Mouse (Mus musculus): ENCODE results near the gene Arhgap24. TPM values are rescaled to one million over a fixed set of nuclear protein-coding genes. Genes with fewer than 3 reads are reported as not detected.
"Not testable (repeated sequence)": the region's sequence is repeated elsewhere in the genome, so short reads cannot be mapped to it uniquely, and the experiment has no call there.

Arhgap24 gene
- polyA plus RNA-seq, 1 experiment from 2014 or later = 13.3 TPM

DNA sequence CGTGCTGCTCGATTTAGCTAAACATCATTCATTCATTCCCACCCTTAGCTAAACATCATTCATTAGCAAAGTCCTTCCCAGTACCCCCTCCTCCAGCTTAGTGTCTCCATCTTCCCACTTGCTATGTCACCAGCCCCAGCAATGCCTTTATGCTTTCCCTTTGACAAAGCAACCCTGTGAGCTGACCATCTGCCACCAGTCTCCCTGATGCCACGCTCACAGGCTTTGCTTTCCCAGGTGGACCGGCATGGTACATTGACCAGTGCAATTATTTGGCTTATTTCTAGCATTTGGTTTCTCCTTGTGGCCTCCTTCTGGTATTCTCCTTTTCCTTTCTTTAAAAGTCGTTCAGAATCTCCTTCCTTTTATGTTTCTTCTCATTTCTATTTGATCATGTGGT is 445.6 kb downstream of the Arhgap24 start:
- Histone ChIP-seq H3K27me3 (ENCODE audit: control insufficient read depth, insufficient read depth, low read depth, low read length) (no peaks in the 10 kb centered on the region), H3K4me1 (ENCODE audit: control insufficient read depth, insufficient read depth, low read length) (peaks cover 2% of the 10 kb centered on the region; the same call in 1 of the 2 replicates), H3K36me3 (ENCODE audit: control insufficient read depth, insufficient read depth, low read length) (peaks cover 25% of the 10 kb centered on the region), H3K4me3 (ENCODE audit: low read depth, low read length) (no peak overlapping the region), H3K9me3 (replicated peaks; ENCODE audit: control insufficient read depth, low read length, poor library complexity, severe bottlenecking) (0 out of 2 replicates have a peak, but pooled peaks cover 2% of the 10 kb centered on the region), H3K4me2 (ENCODE audit: low read length) (no peak overlapping the region), H3K27ac (ENCODE audit: low read length) (no peak overlapping the region), H3K9ac (ENCODE audit: low read depth, low read length) (no peak overlapping the region)
- ATAC-seq = no peak
- 62% methylated on average over 5 of the region's 5 CpGs for WGBS

DNA sequence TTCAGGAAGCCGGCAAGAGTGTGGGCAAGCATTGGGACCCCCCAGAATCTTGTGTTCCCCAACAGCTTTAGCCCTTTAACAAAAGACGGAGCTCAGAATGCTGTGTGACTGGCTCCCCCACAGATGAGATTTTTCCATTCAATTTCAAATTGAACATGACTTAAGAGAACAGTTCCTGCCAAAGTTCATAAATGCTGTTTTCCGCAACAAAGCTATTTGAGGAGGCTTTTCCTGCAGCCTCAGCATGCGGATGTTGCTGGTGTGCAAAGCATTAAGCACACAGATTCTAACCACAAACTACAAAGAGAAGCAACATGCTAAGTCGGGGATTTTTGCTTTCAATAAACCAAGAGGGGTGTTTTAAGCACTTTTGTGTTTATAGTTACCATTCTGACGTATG is 449.0 kb downstream of the Arhgap24 start:
- no peaks in the 10 kb centered on the region for H3K27me3 ChIP-seq (ENCODE audit: control insufficient read depth, insufficient read depth, low read depth, low read length)
- H3K9me3 ChIP-seq (replicated peaks; ENCODE audit: control insufficient read depth, low read length, poor library complexity, severe bottlenecking) = no peaks in the 10 kb centered on the region
- H3K36me3 ChIP-seq (ENCODE audit: control insufficient read depth, insufficient read depth, low read length) = peaks cover 6% of the 10 kb centered on the region; the same call in 1 of the 2 replicates
- H3K27ac ChIP-seq (ENCODE audit: low read length) = 0 out of 2 replicates have a peak overlapping the region, but pooled peaks have one; percentile 18
- no peak overlapping the region for H3K9ac ChIP-seq (ENCODE audit: low read depth, low read length)
- peaks cover 2% of the 10 kb centered on the region; the same call in 1 of the 2 replicates for H3K4me1 ChIP-seq (ENCODE audit: control insufficient read depth, insufficient read depth, low read length)
- H3K4me2 ChIP-seq (ENCODE audit: low read length) = no peak overlapping the region
- H3K4me3 ChIP-seq (ENCODE audit: low read depth, low read length) = no peak overlapping the region
- WGBS = 33% methylated on average over 6 of the region's 6 CpGs
- no peak for ATAC-seq

GRCm38 (mm10) chr5:102943864-102944630 is 462.9 kb downstream of the Arhgap24 start:
- not testable (repeated sequence) for H3K36me3 ChIP-seq (ENCODE audit: control insufficient read depth, insufficient read depth, low read length); H3K4me1 ChIP-seq (ENCODE audit: control insufficient read depth, insufficient read depth, low read length); H3K27me3 ChIP-seq (ENCODE audit: control insufficient read depth, insufficient read depth, low read depth, low read length); H3K4me2 ChIP-seq (ENCODE audit: low read length); H3K4me3 ChIP-seq (ENCODE audit: low read depth, low read length); ATAC-seq; H3K9ac ChIP-seq (ENCODE audit: low read depth, low read length); H3K9me3 ChIP-seq (replicated peaks; ENCODE audit: control insufficient read depth, low read length, poor library complexity, severe bottlenecking)
- H3K27ac ChIP-seq (ENCODE audit: low read length) = 0 out of 2 replicates have a peak overlapping the region, but pooled peaks have one; percentile 37
- 78% methylated on average over 17 of the region's 17 CpGs for WGBS

GRCm38 (mm10) chr5:102946625-102947024 is 465.4 kb downstream of the Arhgap24 start:
- ATAC-seq = no peak
- no peaks in the 10 kb centered on the region for H3K27me3 ChIP-seq (ENCODE audit: control insufficient read depth, insufficient read depth, low read depth, low read length)
- no peaks in the 10 kb centered on the region for H3K4me1 ChIP-seq (ENCODE audit: control insufficient read depth, insufficient read depth, low read length)
- 83% methylated on average over 8 of the region's 8 CpGs for WGBS
- H3K27ac ChIP-seq (ENCODE audit: low read length) = no peak overlapping the region
- no peak overlapping the region for H3K9ac ChIP-seq (ENCODE audit: low read depth, low read length)
- H3K9me3 ChIP-seq (replicated peaks; ENCODE audit: control insufficient read depth, low read length, poor library complexity, severe bottlenecking) = 0 out of 2 replicates have a peak, but pooled peaks cover 2% of the 10 kb centered on the region
- no peak overlapping the region for H3K4me2 ChIP-seq (ENCODE audit: low read length)
- H3K36me3 ChIP-seq (ENCODE audit: control insufficient read depth, insufficient read depth, low read length) = peaks cover 6% of the 10 kb centered on the region; the same call in 1 of the 2 replicates
- no peak overlapping the region for H3K4me3 ChIP-seq (ENCODE audit: low read depth, low read length)

- 0 out of 2 replicates have a peak, but pooled peaks cover 2% of the 10 kb centered on the region for H3K9me3 ChIP-seq (replicated peaks; ENCODE audit: control insufficient read depth, low read length, poor library complexity, severe bottlenecking)
- no peak overlapping the region for H3K9ac ChIP-seq (ENCODE audit: low read depth, low read length)
- no peak overlapping the region for H3K27ac ChIP-seq (ENCODE audit: low read length)
- ATAC-seq = no peak
- H3K4me1 ChIP-seq (ENCODE audit: control insufficient read depth, insufficient read depth, low read length) = no peaks in the 10 kb centered on the region
- H3K36me3 ChIP-seq (ENCODE audit: control insufficient read depth, insufficient read depth, low read length) = peaks cover 6% of the 10 kb centered on the region; the same call in 1 of the 2 replicates
- 74% methylated on average over 8 of the region's 8 CpGs for WGBS
- H3K4me3 ChIP-seq (ENCODE audit: low read depth, low read length) = no peak overlapping the region
- H3K27me3 ChIP-seq (ENCODE audit: control insufficient read depth, insufficient read depth, low read depth, low read length) = no peaks in the 10 kb centered on the region
- H3K4me2 ChIP-seq (ENCODE audit: low read length) = no peak overlapping the region
Observed at GRCm38 (mm10) chr5:102947061-102947711, 466.0 kb downstream of the Arhgap24 start.
